Mouse (Mus musculus): ENCODE data around the gene Kpna4. TPM values are rescaled to one million over a fixed set of nuclear protein-coding genes. Genes with fewer than 3 reads are reported as not detected.

Gene Kpna4
- polyA plus RNA-seq (2014; fragmentation: Nextera tagmentation; extraction: Ambion mirVana) = 27.6 and 41.6 TPM in 2 replicates

GRCm38 (mm10) chr3:69126509-69127345 is at the start of gene Kpna4:
TSS of gene Kpna4 (minus strand) at chr3:69127113.
- peak; percentile 99 for ATAC-seq (ENCODE audit: low FRiP score, low TSS enrichment)
- H3K4me1 ChIP-seq (ENCODE audit: control insufficient read depth, insufficient read depth, low read length) = peaks cover 10% of the 10 kb centered on the region; the same call in 1 of the 2 replicates
- H3K4me3 ChIP-seq (ENCODE audit: low read length) = peak within 1 kb of the TSS; percentile 94
- H3K36me3 ChIP-seq (ENCODE audit: control insufficient read depth, insufficient read depth, low read length) = no peaks in the 10 kb centered on the region
- no peaks in the 10 kb centered on the region for H3K27me3 ChIP-seq (ENCODE audit: control insufficient read depth, insufficient read depth, low read length)
- H3K4me2 ChIP-seq (replicated peaks; ENCODE audit: low read depth, low read length) = peak within 1 kb of the TSS; percentile 73
- peak within 1 kb of the TSS; percentile 93 for H3K27ac ChIP-seq (ENCODE audit: low read depth, low read length)
- H3K9ac ChIP-seq (ENCODE audit: low read depth, low read length) = peak within 1 kb of the TSS; percentile 96
- WGBS = under 1% methylated on average over 76 of the region's 107 CpGs
- no peaks in the 10 kb centered on the region for H3K9me3 ChIP-seq (ENCODE audit: control insufficient read depth, low read length)

- no peak overlapping the region for H3K4me2 ChIP-seq (replicated peaks; ENCODE audit: low read depth, low read length)
- no peaks in the 10 kb centered on the region for H3K27me3 ChIP-seq (ENCODE audit: control insufficient read depth, insufficient read depth, low read length)
- H3K36me3 ChIP-seq (ENCODE audit: control insufficient read depth, insufficient read depth, low read length) = no peaks in the 10 kb centered on the region
- H3K4me1 ChIP-seq (ENCODE audit: control insufficient read depth, insufficient read depth, low read length) = no peaks in the 10 kb centered on the region
- no peak overlapping the region for H3K4me3 ChIP-seq (ENCODE audit: low read length)
- no peaks in the 10 kb centered on the region for H3K9me3 ChIP-seq (ENCODE audit: control insufficient read depth, low read length)
- ATAC-seq (ENCODE audit: low FRiP score, low TSS enrichment) = no peak
- 39% methylated on average over 1 of the region's 1 CpGs for WGBS
- H3K9ac ChIP-seq (ENCODE audit: low read depth, low read length) = no peak overlapping the region
- no peak overlapping the region for H3K27ac ChIP-seq (ENCODE audit: low read depth, low read length)
Observed at GRCm38 (mm10) chr3:69175229-69175628, 48.3 kb upstream of the Kpna4 start.

DNA sequence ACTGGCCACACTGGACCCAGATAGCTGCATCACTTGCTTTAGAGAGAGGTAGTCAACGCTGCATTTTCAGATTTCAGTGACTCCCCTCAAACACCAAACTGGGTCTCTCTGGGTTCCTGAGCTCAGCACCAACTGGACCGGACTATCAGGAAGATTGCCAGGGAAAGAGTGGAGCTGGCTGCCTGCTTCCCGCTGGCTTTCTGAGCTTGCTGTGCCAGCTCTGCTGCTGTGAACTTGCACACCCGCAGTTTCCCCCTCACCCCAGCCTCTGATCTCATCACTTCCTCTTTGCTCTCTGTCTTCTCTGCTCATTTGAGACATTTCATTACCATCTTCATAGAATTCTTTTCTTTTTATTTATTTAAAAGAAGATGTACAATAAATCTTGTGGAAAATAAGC is 44.2 kb upstream of the Kpna4 start:
- 74% methylated on average over 4 of the region's 4 CpGs for WGBS
- no peak for ATAC-seq (ENCODE audit: low FRiP score, low TSS enrichment)
- H3K27ac ChIP-seq (ENCODE audit: low read depth, low read length) = no peak overlapping the region
- H3K36me3 ChIP-seq (ENCODE audit: control insufficient read depth, insufficient read depth, low read length) = no peaks in the 10 kb centered on the region
- H3K27me3 ChIP-seq (ENCODE audit: control insufficient read depth, insufficient read depth, low read length) = no peaks in the 10 kb centered on the region
- no peak overlapping the region for H3K9ac ChIP-seq (ENCODE audit: low read depth, low read length)
- H3K4me3 ChIP-seq (ENCODE audit: low read length) = no peak overlapping the region
- no peaks in the 10 kb centered on the region for H3K4me1 ChIP-seq (ENCODE audit: control insufficient read depth, insufficient read depth, low read length)
- no peaks in the 10 kb centered on the region for H3K9me3 ChIP-seq (ENCODE audit: control insufficient read depth, low read length)
- H3K4me2 ChIP-seq (replicated peaks; ENCODE audit: low read depth, low read length) = no peak overlapping the region

- no peak for ATAC-seq (ENCODE audit: low FRiP score, low TSS enrichment)
- 83% methylated on average over 5 of the region's 5 CpGs for WGBS
- no peaks in the 10 kb centered on the region for H3K9me3 ChIP-seq (ENCODE audit: control insufficient read depth, low read length)
- H3K27me3 ChIP-seq (ENCODE audit: control insufficient read depth, insufficient read depth, low read length) = no peaks in the 10 kb centered on the region
- no peaks in the 10 kb centered on the region for H3K4me1 ChIP-seq (ENCODE audit: control insufficient read depth, insufficient read depth, low read length)
- no peak overlapping the region for H3K4me2 ChIP-seq (replicated peaks; ENCODE audit: low read depth, low read length)
- H3K36me3 ChIP-seq (ENCODE audit: control insufficient read depth, insufficient read depth, low read length) = no peaks in the 10 kb centered on the region
- H3K4me3 ChIP-seq (ENCODE audit: low read length) = no peak overlapping the region
- no peak overlapping the region for H3K27ac ChIP-seq (ENCODE audit: low read depth, low read length)
- no peak overlapping the region for H3K9ac ChIP-seq (ENCODE audit: low read depth, low read length)
Observed at GRCm38 (mm10) chr3:69169796-69170195, 42.9 kb upstream of the Kpna4 start.

GRCm38 (mm10) chr3:69168724-69169123 is 41.8 kb upstream of the Kpna4 start:
- H3K9ac ChIP-seq (ENCODE audit: low read depth, low read length) = no peak overlapping the region
- H3K36me3 ChIP-seq (ENCODE audit: control insufficient read depth, insufficient read depth, low read length) = no peaks in the 10 kb centered on the region
- no peaks in the 10 kb centered on the region for H3K27me3 ChIP-seq (ENCODE audit: control insufficient read depth, insufficient read depth, low read length)
- no peak overlapping the region for H3K4me3 ChIP-seq (ENCODE audit: low read length)
- no peaks in the 10 kb centered on the region for H3K9me3 ChIP-seq (ENCODE audit: control insufficient read depth, low read length)
- no peak overlapping the region for H3K27ac ChIP-seq (ENCODE audit: low read depth, low read length)
- 90% methylated on average over 9 of the region's 9 CpGs for WGBS
- H3K4me2 ChIP-seq (replicated peaks; ENCODE audit: low read depth, low read length) = no peak overlapping the region
- no peak for ATAC-seq (ENCODE audit: low FRiP score, low TSS enrichment)
- no peaks in the 10 kb centered on the region for H3K4me1 ChIP-seq (ENCODE audit: control insufficient read depth, insufficient read depth, low read length)

DNA sequence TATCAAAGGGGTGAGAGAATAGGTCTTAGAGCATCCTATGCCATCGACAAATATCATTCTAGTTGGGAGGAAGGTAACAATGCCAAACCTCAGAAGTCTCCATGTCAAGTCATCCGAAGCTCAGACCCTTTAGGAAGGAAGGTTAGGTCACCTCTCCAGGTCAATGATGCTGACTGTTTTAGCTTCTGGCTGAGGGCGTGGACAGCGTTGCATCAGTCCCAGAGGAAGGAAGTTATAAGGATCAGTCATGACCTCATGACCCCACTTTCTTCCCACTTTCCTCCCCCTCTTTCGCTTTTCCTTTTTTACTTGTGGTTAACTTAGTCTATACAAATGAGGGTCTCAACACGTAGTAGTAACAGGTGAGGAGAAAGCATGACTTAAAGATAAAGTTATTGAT is 36.1 kb upstream of the Kpna4 start:
- H3K4me3 ChIP-seq (ENCODE audit: low read length) = no peak overlapping the region
- no peak overlapping the region for H3K27ac ChIP-seq (ENCODE audit: low read depth, low read length)
- H3K36me3 ChIP-seq (ENCODE audit: control insufficient read depth, insufficient read depth, low read length) = no peaks in the 10 kb centered on the region
- WGBS = 55% methylated on average over 6 of the region's 6 CpGs
- no peak overlapping the region for H3K9ac ChIP-seq (ENCODE audit: low read depth, low read length)
- no peaks in the 10 kb centered on the region for H3K4me1 ChIP-seq (ENCODE audit: control insufficient read depth, insufficient read depth, low read length)
- no peaks in the 10 kb centered on the region for H3K27me3 ChIP-seq (ENCODE audit: control insufficient read depth, insufficient read depth, low read length)
- H3K9me3 ChIP-seq (ENCODE audit: control insufficient read depth, low read length) = no peaks in the 10 kb centered on the region
- ATAC-seq (ENCODE audit: low FRiP score, low TSS enrichment) = no peak
- H3K4me2 ChIP-seq (replicated peaks; ENCODE audit: low read depth, low read length) = no peak overlapping the region

DNA sequence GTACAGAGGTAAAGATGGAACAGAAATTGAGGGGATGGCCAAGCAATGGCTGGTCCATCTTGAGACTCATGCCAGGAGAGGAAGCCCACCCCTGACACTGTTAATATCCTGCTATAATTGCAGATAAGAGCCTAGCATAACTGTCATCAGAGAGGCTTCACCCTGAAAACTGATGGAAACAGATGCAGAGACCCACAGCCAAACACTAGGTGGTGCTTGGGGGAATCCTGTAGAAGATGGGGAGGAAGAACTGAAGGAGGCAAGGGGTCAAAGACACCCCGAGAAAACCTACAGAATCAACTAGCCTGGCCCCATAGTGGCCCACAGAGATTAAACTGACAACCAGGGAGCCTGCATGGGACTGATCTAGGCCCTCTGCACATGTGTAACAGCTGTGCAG is 33.5 kb upstream of the Kpna4 start:
- Histone ChIP-seq H3K4me1 (ENCODE audit: control insufficient read depth, insufficient read depth, low read length) (no peaks in the 10 kb centered on the region), H3K27ac (ENCODE audit: low read depth, low read length) (no peak overlapping the region), H3K9me3 (ENCODE audit: control insufficient read depth, low read length) (no peaks in the 10 kb centered on the region), H3K9ac (ENCODE audit: low read depth, low read length) (no peak overlapping the region), H3K4me2 (replicated peaks; ENCODE audit: low read depth, low read length) (no peak overlapping the region), H3K36me3 (ENCODE audit: control insufficient read depth, insufficient read depth, low read length) (no peaks in the 10 kb centered on the region), H3K27me3 (ENCODE audit: control insufficient read depth, insufficient read depth, low read length) (no peaks in the 10 kb centered on the region), H3K4me3 (ENCODE audit: low read length) (no peak overlapping the region)
- 71% methylated on average over 1 of the region's 1 CpGs for WGBS
- no peak for ATAC-seq (ENCODE audit: low FRiP score, low TSS enrichment)

GRCm38 (mm10) chr3:69159501-69159900 is 32.6 kb upstream of the Kpna4 start:
- no peak for ATAC-seq (ENCODE audit: low FRiP score, low TSS enrichment)
- WGBS = 75% methylated on average over 2 of the region's 2 CpGs
- no peaks in the 10 kb centered on the region for H3K27me3 ChIP-seq (ENCODE audit: control insufficient read depth, insufficient read depth, low read length)
- no peaks in the 10 kb centered on the region for H3K9me3 ChIP-seq (ENCODE audit: control insufficient read depth, low read length)
- no peak overlapping the region for H3K9ac ChIP-seq (ENCODE audit: low read depth, low read length)
- H3K4me2 ChIP-seq (replicated peaks; ENCODE audit: low read depth, low read length) = no peak overlapping the region
- H3K27ac ChIP-seq (ENCODE audit: low read depth, low read length) = no peak overlapping the region
- no peaks in the 10 kb centered on the region for H3K4me1 ChIP-seq (ENCODE audit: control insufficient read depth, insufficient read depth, low read length)
- H3K36me3 ChIP-seq (ENCODE audit: control insufficient read depth, insufficient read depth, low read length) = no peaks in the 10 kb centered on the region
- no peak overlapping the region for H3K4me3 ChIP-seq (ENCODE audit: low read length)

- Histone ChIP-seq H3K9ac (ENCODE audit: low read depth, low read length) (no peak overlapping the region), H3K36me3 (ENCODE audit: control insufficient read depth, insufficient read depth, low read length) (no peaks in the 10 kb centered on the region), H3K9me3 (ENCODE audit: control insufficient read depth, low read length) (no peaks in the 10 kb centered on the region), H3K27ac (ENCODE audit: low read depth, low read length) (no peak overlapping the region), H3K4me3 (ENCODE audit: low read length) (no peak overlapping the region), H3K4me2 (replicated peaks; ENCODE audit: low read depth, low read length) (no peak overlapping the region), H3K27me3 (ENCODE audit: control insufficient read depth, insufficient read depth, low read length) (no peaks in the 10 kb centered on the region), H3K4me1 (ENCODE audit: control insufficient read depth, insufficient read depth, low read length) (no peaks in the 10 kb centered on the region)
- no peak for ATAC-seq (ENCODE audit: low FRiP score, low TSS enrichment)
- WGBS = 74% methylated on average over 5 of the region's 5 CpGs
Observed at GRCm38 (mm10) chr3:69157886-69158285, 31.0 kb upstream of the Kpna4 start.
